In the genomic region with DNA sequence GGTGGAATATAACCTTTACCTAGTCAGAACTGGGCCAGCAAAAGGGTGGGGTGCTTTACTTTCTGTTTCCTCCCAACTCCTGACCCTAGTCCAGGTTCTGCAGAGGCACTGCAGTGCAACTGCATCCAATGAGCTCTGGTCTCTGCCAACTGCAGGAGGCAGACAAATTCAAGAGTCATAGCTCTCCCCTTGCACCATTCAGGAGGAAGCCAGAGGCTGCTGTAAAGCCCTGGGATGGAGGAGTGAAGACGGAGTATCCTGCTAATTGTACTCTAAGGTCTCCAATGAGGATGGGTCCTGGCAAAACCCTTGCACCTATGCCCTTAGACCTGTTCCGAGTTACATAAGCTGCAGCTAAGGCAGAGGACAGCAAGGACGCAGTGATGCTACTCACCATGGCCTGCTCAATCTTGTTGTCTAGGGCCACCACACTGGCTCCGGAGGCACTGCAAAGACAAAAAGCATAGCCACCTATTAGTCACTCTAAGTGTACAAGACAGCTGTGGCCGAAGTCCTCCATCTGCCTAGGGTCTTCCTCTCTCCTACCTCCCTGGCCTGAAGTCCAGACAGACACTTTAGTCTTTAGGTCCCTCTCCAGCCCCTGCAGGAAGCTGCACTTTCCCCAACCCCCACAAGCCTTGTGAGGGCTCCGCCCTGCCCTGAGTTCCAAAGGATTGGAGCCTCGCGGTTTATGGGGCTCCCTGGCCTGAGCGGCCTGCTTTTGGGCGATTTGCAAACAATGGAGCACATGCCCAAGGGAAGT, we compare ENCODE assay signal across 8 mouse cellular contexts. TPM values are rescaled to one million over a fixed set of nuclear protein-coding genes. Genes with fewer than 3 reads are reported as not detected.
DNase-seq lines count a peak whose midpoint lies in the region; ATAC-seq and TF ChIP-seq lines count a peak whose summit lies in the region.

No protein-coding gene starts in this region.

- peak; percentile 35 for ATAC-seq in kidney, embryonic 16.5 days (ENCODE audit: low FRiP score, low TSS enrichment)
- ATAC-seq in lung, postnatal 0 days: no peak

- peak overlapping the region; percentile 57 for H3K4me3 ChIP-seq in kidney, embryonic 16.5 days (ENCODE audit: low read length)
- H3K4me3 ChIP-seq in lung, postnatal 0 days (ENCODE audit: low read depth, low read length): peak overlapping the region; percentile 56

- H3K9ac ChIP-seq in kidney, embryonic 16.5 days (replicated peaks; ENCODE audit: low read length): peak overlapping the region; percentile 77
- peak overlapping the region; percentile 88 for H3K9ac ChIP-seq in lung, postnatal 0 days (replicated peaks; ENCODE audit: low read depth)

- H3K27ac ChIP-seq in kidney, embryonic 16.5 days (ENCODE audit: low read length): peak overlapping the region; percentile 89
- H3K27ac ChIP-seq in lung, postnatal 0 days (ENCODE audit: low read length): peak overlapping the region; percentile 96

- no peaks in the 10 kb centered on the region for H3K36me3 ChIP-seq in kidney, embryonic 16.5 days (ENCODE audit: insufficient read depth, low read length)
- H3K36me3 ChIP-seq in lung, postnatal 0 days (ENCODE audit: insufficient read depth, low read length): 0 out of 2 replicates have a peak, but pooled peaks cover 4% of the 10 kb centered on the region

- peak overlapping the region; percentile 63 for H3K4me2 ChIP-seq in kidney, embryonic 16.5 days (replicated peaks; ENCODE audit: low read depth, low read length)
- peak overlapping the region; percentile 62 for H3K4me2 ChIP-seq in lung, postnatal 0 days (replicated peaks; ENCODE audit: low read depth, low read length)

- no peaks in the 10 kb centered on the region for H3K9me3 ChIP-seq in kidney, embryonic 16.5 days (ENCODE audit: low read length)
- H3K9me3 ChIP-seq in lung, postnatal 0 days (ENCODE audit: low read length): no peaks in the 10 kb centered on the region

- TF ChIP-seq CTCF in lung, postnatal 0 days (IDR thresholded peaks at IDR 0.05): no peak

- TF ChIP-seq EP300 in lung, postnatal 0 days (IDR thresholded peaks at IDR 0.05): peak; percentile 18; the same call in 1 of the 2 replicates

- DNase-seq in urinary bladder, postnatal 14 days (ENCODE audit: low spot score): peak; percentile 14
- DNase-seq in urinary bladder, postnatal 10 days (ENCODE audit: low spot score): no peak
- peak; percentile 58 to 62 for DNase-seq in cerebellum, postnatal 25 days
- DNase-seq in frontal cortex, postnatal 36 days (ENCODE audit: low spot score in 2 of 2): peak; percentile 23 to 35
- peak; percentile 49 for DNase-seq in lung, postnatal 0 days (ENCODE audit: low spot score)
- peak; percentile 17 for DNase-seq in spleen, adult 12 weeks (ENCODE audit: low spot score)
- no peak for DNase-seq in ovary, adult 18-20 months (ENCODE audit: low spot score)

- H3K27me3 ChIP-seq in kidney, embryonic 16.5 days (ENCODE audit: insufficient read depth, low read length): peaks cover 15% of the 10 kb centered on the region; the same call in 1 of the 2 replicates
- no peaks in the 10 kb centered on the region for H3K27me3 ChIP-seq in lung, postnatal 0 days (replicated peaks; ENCODE audit: insufficient read depth, low read length)

- H3K4me1 ChIP-seq in kidney, embryonic 16.5 days (ENCODE audit: insufficient read depth, low read length): peaks cover 9% of the 10 kb centered on the region; the same call in 1 of the 2 replicates
- no peaks in the 10 kb centered on the region; the same call in 1 of the 2 replicates for H3K4me1 ChIP-seq in lung, postnatal 0 days (ENCODE audit: insufficient read depth, low read depth, low read length)

- WGBS in kidney, embryonic 16.5 days: 19% methylated on average over 10 of the region's 10 CpGs
- WGBS in lung, postnatal 0 days: 7% methylated on average over 10 of the region's 10 CpGs

RNA-seq across cellular contexts. Expression of gene Tsc22d3, which starts 58.6 kb away (rescaled TPM):
- polyA plus RNA-seq in kidney, embryonic 16.5 days (2015; fragmentation: Nextera tagmentation; extraction: Ambion mirVana): 110 and 123 TPM in 2 replicates
- 236 and 380 TPM in 2 replicates for polyA plus RNA-seq in lung, postnatal 0 days (2015; fragmentation: Nextera tagmentation; extraction: Ambion mirVana)

Comparison
In these comparisons a context has a peak if more than half of its experiments do, and no peak if none do; other contexts are left out.
1. DNase-seq: peak in urinary bladder, postnatal 14 days (single experiment), cerebellum, postnatal 25 days (2 of 2), frontal cortex, postnatal 36 days (2 of 2), lung, postnatal 0 days (single experiment) and spleen, adult 12 weeks (single experiment); none in urinary bladder, postnatal 10 days (single experiment) and ovary, adult 18-20 months (single experiment).